Mouse (Mus musculus) kidney, adult 2 months (tissue): ENCODE data around the gene Plxdc2.

Source experiments
- CTCF ChIP-seq: fragments of 200-500 bp; conservative IDR thresholded peaks from 2 replicates; pipeline ENCODE4 v1.5.1; 2011; ENCODE audit warnings: low read depth, mild to moderate bottlenecking, control low read depth, low read length, moderate library complexity, mixed read lengths; ENCODE audit not compliant: insufficient read depth, insufficient read length
- POLR2A ChIP-seq: fragments of 200-500 bp; IDR thresholded peaks from one replicate; pipeline ENCODE4 v1.6.1; 2011; ENCODE audit warnings: low read depth, low read length, control low read depth

DNA sequence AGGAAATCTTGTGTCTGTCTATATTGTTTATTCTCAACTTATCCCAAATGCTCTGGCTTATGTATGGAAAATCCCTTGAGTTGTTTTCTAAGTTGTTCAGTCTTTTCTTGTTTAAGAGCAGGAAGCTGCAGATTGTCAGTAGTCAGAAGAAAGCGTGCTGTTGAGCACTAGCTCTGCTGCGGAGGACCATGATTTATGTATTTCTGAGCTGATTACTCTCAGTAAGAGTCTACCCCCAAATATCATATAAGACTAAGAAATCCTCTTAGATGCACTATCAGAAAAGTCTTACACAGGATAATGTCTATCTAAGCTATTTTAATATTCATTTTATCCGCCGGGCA is 95.5 kb downstream of the Plxdc2 start:
- TF ChIP-seq CTCF: no peak
- TF ChIP-seq POLR2A: no peak
